Comparison of ENCODE assay signal across 13 mouse cellular contexts in genomic region chr15:11479166-11479944, GRCm38 (mm10).
A peak's percentile ranks its signal among the peaks of the same experiment; 100 is the strongest.
DNase-seq lines count a peak whose midpoint lies in the region; ATAC-seq and TF ChIP-seq lines count a peak whose summit lies in the region.
"Had no signal": no experiment of that assay in that cellular context is flagged by ENCODE, and none has a peak within 500 bp of the region (broad histone marks: within the 10 kb centered on the region; RNA-seq: fewer than 3 reads in every experiment).

No protein-coding gene starts in this region.

- H3K4me3 ChIP-seq in embryonic facial prominence, embryonic 14.5 days (ENCODE audit: low read depth, low read length), result no peak overlapping the region
- no peak overlapping the region for H3K4me3 ChIP-seq in embryonic facial prominence, embryonic 10.5 days
- H3K4me3 ChIP-seq in intestine, postnatal 0 days (ENCODE audit: low read depth, low read length), result no peak overlapping the region
- H3K4me3 ChIP-seq: embryonic facial prominence, embryonic 13.5 days; gastrocnemius, adult 2 months had no signal

- TF ChIP-seq CTCF in intestine, postnatal 0 days (IDR thresholded peaks at IDR 0.05; ENCODE audit: low read depth), result 0 out of 2 replicates have a peak, but pooled peaks have one; percentile 6

- H3K4me1 ChIP-seq in embryonic facial prominence, embryonic 14.5 days (ENCODE audit: control insufficient read depth, insufficient read depth, low read length), result peaks cover 3% of the 10 kb centered on the region; the same call in 1 of the 2 replicates
- no peaks in the 10 kb centered on the region for H3K4me1 ChIP-seq in embryonic facial prominence, embryonic 10.5 days
- no peaks in the 10 kb centered on the region for H3K4me1 ChIP-seq in intestine, postnatal 0 days (replicated peaks; ENCODE audit: control insufficient read depth, insufficient read depth, low read length)
- H3K4me1 ChIP-seq: embryonic facial prominence, embryonic 13.5 days had no signal

- 59% methylated on average over 14 of the region's 14 CpGs for WGBS in embryonic facial prominence, embryonic 14.5 days
- WGBS in embryonic facial prominence, embryonic 10.5 days, result 86% methylated on average over 14 of the region's 14 CpGs
- 75% methylated on average over 14 of the region's 14 CpGs for WGBS in intestine, postnatal 0 days

- no peak; the same call in 1 of the 2 replicates for ATAC-seq in embryonic facial prominence, embryonic 14.5 days (ENCODE audit: low read depth)
- ATAC-seq in intestine, postnatal 0 days, result no peak
- no peak for ATAC-seq in activated CD4-positive, CD25-positive, alpha-beta regulatory T cell, adult 4 months
- ATAC-seq: liver, postnatal 0 days had no signal

- no peaks in the 10 kb centered on the region for H3K9me3 ChIP-seq in embryonic facial prominence, embryonic 14.5 days (ENCODE audit: control insufficient read depth, low read length)
- H3K9me3 ChIP-seq in embryonic facial prominence, embryonic 10.5 days, result no peaks in the 10 kb centered on the region
- H3K9me3 ChIP-seq in intestine, postnatal 0 days (ENCODE audit: control insufficient read depth), result no peaks in the 10 kb centered on the region
- H3K9me3 ChIP-seq: embryonic facial prominence, embryonic 13.5 days had no signal

- DNase-seq in embryonic facial prominence, embryonic 14.5 days (ENCODE audit: low spot score), result peak; percentile 65
- DNase-seq in embryonic facial prominence, embryonic 10.5 days (ENCODE audit: low spot score), result no peak
- peak; percentile 15 to 43 for DNase-seq in left cerebral cortex, postnatal 14 days (ENCODE audit: low spot score in 2 of 2)
- no peak for DNase-seq in left cerebral cortex, adult 11 months (ENCODE audit: low spot score)
- DNase-seq in right cerebral cortex, postnatal 10 days (ENCODE audit: low spot score in 2 of 2), result peak; percentile 49 to 59
- DNase-seq in testis, postnatal 14 days (ENCODE audit: low spot score), result no peak
- DNase-seq: cerebellum, adult 9-11 months; gastrocnemius, adult 2 months; heart, postnatal 4 days; liver, postnatal 0 days had no signal

- no peaks in the 10 kb centered on the region for H3K27me3 ChIP-seq in embryonic facial prominence, embryonic 14.5 days (replicated peaks; ENCODE audit: control insufficient read depth, insufficient read depth, low read length)
- H3K27me3 ChIP-seq in embryonic facial prominence, embryonic 10.5 days (replicated peaks; ENCODE audit: low read depth, poor library complexity, severe bottlenecking), result no peaks in the 10 kb centered on the region
- no peaks in the 10 kb centered on the region for H3K27me3 ChIP-seq in intestine, postnatal 0 days (replicated peaks; ENCODE audit: control insufficient read depth, insufficient read depth, low read length)
- H3K27me3 ChIP-seq: embryonic facial prominence, embryonic 13.5 days had no signal

- no peaks in the 10 kb centered on the region for H3K36me3 ChIP-seq in embryonic facial prominence, embryonic 14.5 days (ENCODE audit: control insufficient read depth, insufficient read depth, low read length)
- no peaks in the 10 kb centered on the region for H3K36me3 ChIP-seq in embryonic facial prominence, embryonic 10.5 days (replicated peaks)
- H3K36me3 ChIP-seq in intestine, postnatal 0 days (ENCODE audit: control insufficient read depth, insufficient read depth), result no peaks in the 10 kb centered on the region
- H3K36me3 ChIP-seq: embryonic facial prominence, embryonic 13.5 days had no signal

- intact Hi-C loops in left cerebral cortex, postnatal 14 days (cut with DNase I), result no loop called here

- peak overlapping the region; percentile 19 for H3K27ac ChIP-seq in embryonic facial prominence, embryonic 14.5 days (replicated peaks; ENCODE audit: low read depth, low read length)
- H3K27ac ChIP-seq in embryonic facial prominence, embryonic 10.5 days (replicated peaks), result no peak overlapping the region
- H3K27ac ChIP-seq in intestine, postnatal 0 days (ENCODE audit: low read depth, low read length), result no peak overlapping the region
- H3K27ac ChIP-seq: embryonic facial prominence, embryonic 13.5 days; gastrocnemius, adult 2 months had no signal

- H3K4me2 ChIP-seq in embryonic facial prominence, embryonic 14.5 days (ENCODE audit: low read depth, low read length), result no peak overlapping the region
- H3K4me2 ChIP-seq in intestine, postnatal 0 days (replicated peaks; ENCODE audit: low read depth), result no peak overlapping the region
- H3K4me2 ChIP-seq: embryonic facial prominence, embryonic 13.5 days had no signal

- H3K9ac ChIP-seq in embryonic facial prominence, embryonic 14.5 days (ENCODE audit: low read depth, low read length), result no peak overlapping the region
- no peak overlapping the region for H3K9ac ChIP-seq in intestine, postnatal 0 days (ENCODE audit: low read depth, low read length)
- H3K9ac ChIP-seq: embryonic facial prominence, embryonic 13.5 days; liver, postnatal 0 days had no signal

Comparison
In these comparisons a context has a peak if more than half of its experiments do, and no peak if none do; other contexts are left out.
1. DNase-seq: peak in embryonic facial prominence, embryonic 14.5 days (single experiment), left cerebral cortex, postnatal 14 days (2 of 2) and right cerebral cortex, postnatal 10 days (2 of 2); none in embryonic facial prominence, embryonic 10.5 days (single experiment), left cerebral cortex, adult 11 months (single experiment) and testis, postnatal 14 days (single experiment).